Comparison of ENCODE assay signal across 19 mouse cellular contexts in the genomic region with DNA sequence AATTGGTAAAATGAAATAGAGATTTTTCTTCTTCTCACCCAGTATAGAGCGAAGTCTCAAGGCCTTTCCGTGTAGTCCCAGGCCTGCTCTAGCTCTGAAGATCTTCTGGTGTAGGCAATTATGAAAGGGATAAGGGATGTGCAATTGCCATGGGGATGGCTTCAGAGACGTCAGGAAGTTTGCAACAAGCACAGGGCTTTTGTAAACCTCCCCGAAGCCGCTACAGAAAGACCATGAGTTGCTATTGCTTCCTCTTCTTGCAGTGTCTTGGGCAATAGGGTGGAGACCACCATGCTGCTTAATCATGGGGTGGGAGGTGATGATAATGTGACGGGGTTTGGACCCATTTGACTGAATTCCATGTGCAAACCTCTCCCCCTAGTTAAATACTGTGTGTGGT.
"Had no signal": no experiment of that assay in that cellular context is flagged by ENCODE, and none has a peak within 500 bp of the region (broad histone marks: within the 10 kb centered on the region; RNA-seq: fewer than 3 reads in every experiment).

No protein-coding gene starts in this region.

- ATAC-seq: midbrain, embryonic 16.5 days had no signal

- H3K9ac ChIP-seq: liver, embryonic 13.5 days; liver, embryonic 15.5 days; lung, embryonic 14.5 days; midbrain, embryonic 12.5 days; neural tube, embryonic 12.5 days; stomach, embryonic 15.5 days had no signal

- H3K27me3 ChIP-seq: liver, embryonic 13.5 days; liver, embryonic 15.5 days; megakaryocyte, embryonic 14.5 days; midbrain, embryonic 12.5 days; neural tube, embryonic 12.5 days; stomach, embryonic 15.5 days had no signal

- H3K4me1 ChIP-seq: liver, embryonic 13.5 days; liver, embryonic 15.5 days; neural tube, embryonic 12.5 days; stomach, embryonic 15.5 days had no signal

- H3K27ac ChIP-seq: liver, embryonic 13.5 days; liver, embryonic 15.5 days; macrophage; midbrain, embryonic 12.5 days; neural tube, embryonic 12.5 days; stomach, embryonic 15.5 days; stomach, postnatal 0 days had no signal

- DNase-seq: liver, embryonic 13.5 days; lung, adult 18-20 months; lung, embryonic 14.5 days; lung, postnatal 14 days; lung, postnatal 36 days; midbrain, embryonic 14.5 days; right cerebral cortex, postnatal 14 days; thymus, adult 18-20 months; thymus, postnatal 14 days; thymus, postnatal 36 days had no signal

- H3K9me3 ChIP-seq: liver, embryonic 13.5 days; liver, embryonic 15.5 days; midbrain, embryonic 12.5 days; neural tube, embryonic 12.5 days; stomach, embryonic 15.5 days had no signal

- H3K4me2 ChIP-seq: liver, embryonic 13.5 days; liver, embryonic 15.5 days; lung, embryonic 14.5 days; midbrain, embryonic 12.5 days; neural tube, embryonic 12.5 days; stomach, embryonic 15.5 days had no signal

- H3K36me3 ChIP-seq: liver, embryonic 13.5 days; liver, embryonic 15.5 days; midbrain, embryonic 12.5 days; neural tube, embryonic 12.5 days; stomach, embryonic 15.5 days had no signal

- H3K4me3 ChIP-seq: liver, embryonic 13.5 days; liver, embryonic 15.5 days; megakaryocyte, embryonic 14.5 days; midbrain, embryonic 12.5 days; myocyte; neural tube, embryonic 12.5 days; stomach, embryonic 15.5 days had no signal
